Mouse (Mus musculus): ENCODE measurements around the gene Heyl. TPM values are rescaled to one million over a fixed set of nuclear protein-coding genes. Genes with fewer than 3 reads are reported as not detected.

Gene Heyl
- polyA plus RNA-seq (2012; rRNA removed): 3.5 and 4.1 TPM in 2 replicates

DNA sequence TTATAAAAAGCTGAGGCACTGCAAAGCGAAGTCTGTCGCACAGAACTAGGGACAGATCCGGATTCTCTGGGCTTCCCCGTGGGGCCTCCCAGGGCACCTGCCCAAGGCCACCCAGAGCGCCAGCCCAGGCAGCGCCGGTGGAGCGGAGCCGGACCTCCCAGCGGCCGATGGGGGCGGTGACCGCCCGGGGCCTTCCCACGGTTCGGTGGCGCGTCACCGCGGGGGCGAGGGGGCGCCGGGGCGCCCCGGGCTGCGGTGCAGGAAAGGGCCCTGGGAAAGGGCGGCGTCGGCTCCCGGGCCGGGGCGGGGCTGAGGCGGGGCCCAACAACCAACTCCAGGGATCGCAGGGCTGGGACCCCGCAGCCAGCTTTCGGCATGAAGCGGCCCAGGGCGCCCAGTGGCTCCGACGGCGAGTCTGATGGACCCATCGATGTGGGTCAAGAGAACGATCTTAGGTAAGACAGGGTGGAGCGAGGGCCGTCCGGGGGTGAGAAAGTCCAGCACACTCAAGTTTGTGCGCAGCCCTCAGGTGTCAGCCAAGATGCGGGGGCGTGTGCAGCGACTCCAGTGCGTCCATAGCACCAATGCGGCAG lies at the start of gene Heyl:
TSS of gene Heyl (plus strand) at position 65 of the 593 bp plus-strand sequence.
- Histone ChIP-seq H3K27ac (ENCODE audit: insufficient read depth, low read depth, low read length) (peak within 1 kb of the TSS; percentile 13; the same call in 1 of the 2 replicates), H3K4me3 (ENCODE audit: insufficient read depth, low read depth, low read length) (peak within 1 kb of the TSS; percentile 38), H3K4me1 (ENCODE audit: control insufficient read depth, insufficient read depth, low read length) (peaks cover 5% of the 10 kb centered on the region; the same call in 1 of the 2 replicates), H3K36me3 (ENCODE audit: control insufficient read depth, insufficient read depth, low read length) (no peaks in the 10 kb centered on the region), H3K27me3 (replicated peaks; ENCODE audit: control insufficient read depth, insufficient read depth, low read length) (no peaks in the 10 kb centered on the region)
- peak; percentile 69 for DNase-seq
- 2% methylated on average over 52 of the region's 52 CpGs for WGBS
- TF ChIP-seq POLR2A (IDR thresholded peaks at IDR 0.05; ENCODE audit: low read depth, low read length) (no peak), CTCF (conservative IDR thresholded peaks at IDR 0.05; ENCODE audit: insufficient read depth, insufficient read length, low read depth, low read length) (no peak)

DNA sequence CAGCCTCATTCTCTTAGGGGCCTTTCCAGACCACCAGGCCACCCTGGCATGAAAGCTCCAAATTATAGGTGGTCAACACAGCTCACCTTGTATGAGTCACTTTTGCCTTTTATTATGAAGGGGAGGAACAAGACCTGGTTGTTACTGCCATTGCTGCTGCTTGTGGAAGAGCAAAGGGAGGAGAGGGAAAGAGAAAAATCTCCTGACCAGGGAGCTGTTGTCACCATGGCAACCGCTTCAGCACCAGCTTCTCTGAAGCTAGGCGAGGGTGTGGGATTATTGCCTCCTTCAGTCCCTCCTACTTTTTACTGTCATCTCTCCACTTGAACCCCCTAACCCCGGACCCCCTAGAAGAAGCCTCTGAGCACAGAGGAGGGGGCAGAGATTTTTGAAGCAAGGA lies 48.5 kb upstream of the Heyl start:
- Histone ChIP-seq H3K27me3 (replicated peaks; ENCODE audit: control insufficient read depth, insufficient read depth, low read length) (peaks cover 2% of the 10 kb centered on the region), H3K4me3 (ENCODE audit: insufficient read depth, low read depth, low read length) (no peak overlapping the region), H3K36me3 (ENCODE audit: control insufficient read depth, insufficient read depth, low read length) (no peaks in the 10 kb centered on the region), H3K4me1 (ENCODE audit: control insufficient read depth, insufficient read depth, low read length) (peaks cover 4% of the 10 kb centered on the region), H3K27ac (ENCODE audit: insufficient read depth, low read depth, low read length) (no peak overlapping the region)
- no peak for DNase-seq
- no peak for TF ChIP-seq CTCF (conservative IDR thresholded peaks at IDR 0.05; ENCODE audit: insufficient read depth, insufficient read length, low read depth, low read length)
- TF ChIP-seq POLR2A (IDR thresholded peaks at IDR 0.05; ENCODE audit: low read depth, low read length): no peak
- WGBS: 54% methylated on average over 3 of the region's 3 CpGs

DNA sequence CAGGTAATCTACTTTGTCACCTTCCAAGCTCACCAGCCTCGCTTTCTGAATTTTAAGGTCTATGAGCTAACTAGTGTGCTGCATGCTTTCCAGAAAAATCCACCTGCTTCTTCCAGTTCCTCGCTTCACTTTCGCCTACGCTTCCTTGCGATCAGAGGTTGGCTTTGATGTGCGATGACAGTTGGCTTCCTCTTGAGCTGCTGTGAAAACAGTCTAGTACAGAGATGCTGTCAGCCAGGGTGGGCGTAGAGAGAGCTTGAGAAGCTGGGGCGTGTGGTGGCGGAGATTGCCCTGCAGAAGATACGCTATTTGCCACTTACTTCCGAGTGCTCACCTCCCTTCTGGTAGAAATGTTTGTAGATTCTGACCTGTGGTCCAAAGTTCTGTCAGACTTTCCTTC lies 41.0 kb upstream of the Heyl start:
- Histone ChIP-seq H3K4me1 (ENCODE audit: control insufficient read depth, insufficient read depth, low read length) (0 out of 2 replicates have a peak, but pooled peaks cover 3% of the 10 kb centered on the region), H3K27me3 (replicated peaks; ENCODE audit: control insufficient read depth, insufficient read depth, low read length) (no peaks in the 10 kb centered on the region), H3K27ac (ENCODE audit: insufficient read depth, low read depth, low read length) (no peak overlapping the region), H3K36me3 (ENCODE audit: control insufficient read depth, insufficient read depth, low read length) (no peaks in the 10 kb centered on the region), H3K4me3 (ENCODE audit: insufficient read depth, low read depth, low read length) (no peak overlapping the region)
- TF ChIP-seq CTCF (conservative IDR thresholded peaks at IDR 0.05; ENCODE audit: insufficient read depth, insufficient read length, low read depth, low read length) (no peak), POLR2A (IDR thresholded peaks at IDR 0.05; ENCODE audit: low read depth, low read length) (no peak)
- WGBS: 77% methylated on average over 11 of the region's 11 CpGs
- no peak for DNase-seq

DNA sequence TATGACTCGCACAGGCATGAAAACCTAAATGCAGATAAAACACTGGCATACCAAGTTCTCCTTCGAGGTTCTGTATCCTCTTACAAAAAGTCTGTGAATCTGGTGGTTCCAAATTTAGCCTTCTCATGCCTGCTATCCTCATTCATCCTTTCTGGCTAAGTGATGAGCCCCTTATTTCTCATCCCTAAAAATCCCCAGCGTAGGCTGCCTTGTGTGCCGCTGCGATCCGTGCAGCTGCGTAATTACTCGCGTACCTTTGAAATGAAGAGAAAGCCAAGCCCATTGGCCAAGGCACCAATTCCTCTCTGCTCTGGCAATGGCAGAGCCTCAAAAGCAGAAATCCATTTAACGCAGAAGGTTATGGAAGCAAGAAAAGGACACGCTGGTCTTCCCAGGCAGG lies 39.6 kb upstream of the Heyl start:
- no peaks in the 10 kb centered on the region for H3K36me3 ChIP-seq (ENCODE audit: control insufficient read depth, insufficient read depth, low read length)
- TF ChIP-seq POLR2A (IDR thresholded peaks at IDR 0.05; ENCODE audit: low read depth, low read length): no peak
- TF ChIP-seq CTCF (conservative IDR thresholded peaks at IDR 0.05; ENCODE audit: insufficient read depth, insufficient read length, low read depth, low read length): no peak
- H3K4me1 ChIP-seq (ENCODE audit: control insufficient read depth, insufficient read depth, low read length): 0 out of 2 replicates have a peak, but pooled peaks cover 3% of the 10 kb centered on the region
- no peak overlapping the region for H3K4me3 ChIP-seq (ENCODE audit: insufficient read depth, low read depth, low read length)
- DNase-seq: no peak
- H3K27me3 ChIP-seq (replicated peaks; ENCODE audit: control insufficient read depth, insufficient read depth, low read length): no peaks in the 10 kb centered on the region
- H3K27ac ChIP-seq (ENCODE audit: insufficient read depth, low read depth, low read length): no peak overlapping the region
- 88% methylated on average over 11 of the region's 11 CpGs for WGBS

DNA sequence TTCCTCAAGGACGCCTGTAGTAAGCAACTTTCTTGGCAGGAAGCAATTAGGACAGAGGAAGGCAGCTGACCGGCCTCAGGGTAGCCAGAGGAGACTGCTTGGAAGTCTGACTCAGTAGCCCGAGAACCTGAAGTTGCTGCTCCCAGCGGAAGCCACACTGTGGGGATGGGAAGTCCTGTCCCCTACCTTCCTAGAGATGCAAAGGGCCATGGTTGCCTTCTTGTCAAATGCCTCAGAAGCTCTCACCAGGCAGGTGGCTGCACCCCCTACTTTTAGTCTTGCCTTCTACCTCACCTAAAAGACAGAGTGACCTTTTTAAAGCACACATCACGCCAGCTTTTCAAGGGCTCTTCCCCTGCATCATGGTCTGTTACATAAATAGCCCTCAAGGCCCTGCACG lies 36.7 kb upstream of the Heyl start:
- TF ChIP-seq POLR2A (IDR thresholded peaks at IDR 0.05; ENCODE audit: low read depth, low read length) (no peak), CTCF (conservative IDR thresholded peaks at IDR 0.05; ENCODE audit: insufficient read depth, insufficient read length, low read depth, low read length) (no peak)
- Histone ChIP-seq H3K4me1 (ENCODE audit: control insufficient read depth, insufficient read depth, low read length) (0 out of 2 replicates have a peak, but pooled peaks cover 6% of the 10 kb centered on the region), H3K36me3 (ENCODE audit: control insufficient read depth, insufficient read depth, low read length) (no peaks in the 10 kb centered on the region), H3K27me3 (replicated peaks; ENCODE audit: control insufficient read depth, insufficient read depth, low read length) (peaks cover 1% of the 10 kb centered on the region; the same call in 1 of the 2 replicates), H3K27ac (ENCODE audit: insufficient read depth, low read depth, low read length) (no peak overlapping the region), H3K4me3 (ENCODE audit: insufficient read depth, low read depth, low read length) (no peak overlapping the region)
- DNase-seq: peak; percentile 38
- 34% methylated on average over 6 of the region's 6 CpGs for WGBS

DNA sequence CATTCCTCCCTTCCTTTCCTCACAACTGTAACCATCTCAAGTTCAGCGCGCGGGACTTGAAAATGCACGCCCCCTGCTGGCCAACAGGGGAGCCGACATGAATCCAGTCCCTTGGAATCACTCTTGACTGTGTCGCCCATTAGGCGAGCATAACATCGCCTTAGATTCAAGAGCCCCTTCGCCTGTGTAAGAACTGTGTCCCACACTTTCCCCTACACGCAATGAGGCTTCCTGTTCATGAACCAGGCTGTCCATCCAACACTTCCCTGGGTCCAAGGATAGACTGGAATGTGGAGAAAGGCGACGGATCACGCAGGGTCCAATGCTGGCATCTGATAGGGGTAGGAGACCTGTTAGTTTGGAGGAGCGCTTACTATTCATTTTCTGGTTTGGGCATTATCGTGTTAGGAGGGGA lies 32.6 kb upstream of the Heyl start:
- Histone ChIP-seq H3K27ac (ENCODE audit: insufficient read depth, low read depth, low read length) (no peak overlapping the region), H3K4me1 (ENCODE audit: control insufficient read depth, insufficient read depth, low read length) (0 out of 2 replicates have a peak, but pooled peaks cover 6% of the 10 kb centered on the region), H3K27me3 (replicated peaks; ENCODE audit: control insufficient read depth, insufficient read depth, low read length) (peaks cover 1% of the 10 kb centered on the region; the same call in 1 of the 2 replicates), H3K4me3 (ENCODE audit: insufficient read depth, low read depth, low read length) (peak overlapping the region; percentile 1; the same call in 1 of the 2 replicates), H3K36me3 (ENCODE audit: control insufficient read depth, insufficient read depth, low read length) (no peaks in the 10 kb centered on the region)
- WGBS: 13% methylated on average over 15 of the region's 15 CpGs
- TF ChIP-seq POLR2A (IDR thresholded peaks at IDR 0.05; ENCODE audit: low read depth, low read length): no peak
- TF ChIP-seq CTCF (conservative IDR thresholded peaks at IDR 0.05; ENCODE audit: insufficient read depth, insufficient read length, low read depth, low read length): peak; percentile 73
- DNase-seq: peak; percentile 67
